Mouse (Mus musculus) megakaryocyte, embryonic 14.5 days (primary cell): ENCODE results near the gene Gal3st2c. TPM values are rescaled to one million over a fixed set of nuclear protein-coding genes. Genes with fewer than 3 reads are reported as not detected.

ENCODE experiments used
- H3K27me3 ChIP-seq: replicated peaks from 2 replicates; pipeline ENCODE3; 2012; ENCODE audit warnings: inconsistent platforms
- H3K36me3 ChIP-seq: replicated peaks from 2 replicates; pipeline ENCODE3; 2012; ENCODE audit warnings: low read length, inconsistent platforms, mixed read lengths
- H3K4me1 ChIP-seq: 2 replicates; pipeline ENCODE4 v1.6.1; 2012; ENCODE audit warnings: inconsistent platforms
- H3K4me3 ChIP-seq: replicated peaks from 2 replicates; pipeline ENCODE3; 2012; ENCODE audit warnings: moderate library complexity, mild to moderate bottlenecking, inconsistent platforms
- H3K9me3 ChIP-seq: 2 replicates; pipeline ENCODE4 v1.6.1; 2012; ENCODE audit warnings: inconsistent platforms
- FLI1 ChIP-seq: IDR thresholded peaks from 2 replicates; pipeline ENCODE4 v1.6.1; 2012; ENCODE audit warnings: low read length, inconsistent platforms, mixed read lengths
- GATA1 ChIP-seq: IDR thresholded peaks from 3 replicates; pipeline ENCODE4 v1.6.1; 2012; ENCODE audit warnings: mixed read lengths, low read length, inconsistent platforms, borderline replicate concordance
- polyA plus RNA-seq: library from polyadenylated mRNA; stranded (reverse); fragments of >175 nt; gene quantifications from 2 replicates; pipeline ENCODE4 v1.2.3, GENCODE M21; 2012; ENCODE audit warnings: low replicate concordance; ENCODE audit not compliant: insufficient read depth

Gene Gal3st2c
- polyA plus RNA-seq, 1 experiment: not detected

- Histone ChIP-seq H3K4me1 (no peaks in the 10 kb centered on the region), H3K4me3 (no peak overlapping the region), H3K27me3 (no peaks in the 10 kb centered on the region), H3K36me3 (no peaks in the 10 kb centered on the region), H3K9me3 (no peaks in the 10 kb centered on the region)
- no peak for TF ChIP-seq GATA1
- no peak for TF ChIP-seq FLI1
Observed at GRCm38 (mm10) chr1:94011643-94012042, 21.3 kb downstream of the Gal3st2c start.

GRCm38 (mm10) chr1:94020151-94020550 is 29.8 kb downstream of the Gal3st2c start, which contains the start of gene Neu4:
Gene Neu4, plus strand, starts transcription at chr1:94020451.
- no peak within 1 kb of the TSS for H3K4me3 ChIP-seq
- peaks cover 38% of the 10 kb centered on the region for H3K27me3 ChIP-seq
- H3K9me3 ChIP-seq: peaks cover 8% of the 10 kb centered on the region; the same call in 1 of the 2 replicates
- no peaks in the 10 kb centered on the region for H3K36me3 ChIP-seq
- H3K4me1 ChIP-seq: no peaks in the 10 kb centered on the region
- TF ChIP-seq GATA1 (no peak), FLI1 (no peak)

- no peak overlapping the region for H3K4me3 ChIP-seq
- H3K4me1 ChIP-seq: no peaks in the 10 kb centered on the region
- no peaks in the 10 kb centered on the region for H3K36me3 ChIP-seq
- peaks cover 4% of the 10 kb centered on the region; the same call in 1 of the 2 replicates for H3K9me3 ChIP-seq
- TF ChIP-seq GATA1: no peak
- TF ChIP-seq FLI1: no peak
- H3K27me3 ChIP-seq: peaks cover 62% of the 10 kb centered on the region
Observed at GRCm38 (mm10) chr1:94027506-94028108, 37.3 kb downstream of the Gal3st2c start.

GRCm38 (mm10) chr1:94028741-94029140 is 38.4 kb downstream of the Gal3st2c start:
- Histone ChIP-seq H3K4me3 (no peak overlapping the region), H3K36me3 (no peaks in the 10 kb centered on the region), H3K9me3 (peaks cover 4% of the 10 kb centered on the region; the same call in 1 of the 2 replicates), H3K27me3 (peaks cover 65% of the 10 kb centered on the region), H3K4me1 (peaks cover 9% of the 10 kb centered on the region)
- TF ChIP-seq FLI1 (no peak), GATA1 (no peak)

- no peaks in the 10 kb centered on the region for H3K36me3 ChIP-seq
- H3K27me3 ChIP-seq: peaks cover 58% of the 10 kb centered on the region
- H3K4me3 ChIP-seq: no peak overlapping the region
- no peaks in the 10 kb centered on the region for H3K9me3 ChIP-seq
- H3K4me1 ChIP-seq: peaks cover 31% of the 10 kb centered on the region
- TF ChIP-seq GATA1 (no peak), FLI1 (no peak)
Observed at GRCm38 (mm10) chr1:94033075-94033602, 42.8 kb downstream of the Gal3st2c start.

GRCm38 (mm10) chr1:94034984-94035743 is 44.9 kb downstream of the Gal3st2c start:
- H3K27me3 ChIP-seq: peaks cover 72% of the 10 kb centered on the region
- peak overlapping the region; percentile 87 for H3K4me3 ChIP-seq
- peaks cover 31% of the 10 kb centered on the region for H3K4me1 ChIP-seq
- no peaks in the 10 kb centered on the region for H3K9me3 ChIP-seq
- H3K36me3 ChIP-seq: no peaks in the 10 kb centered on the region
- TF ChIP-seq GATA1: no peak; the same call in 2 of the 3 replicates
- 0 out of 2 replicates have a peak, but pooled peaks have one; percentile 23 for TF ChIP-seq FLI1

- H3K9me3 ChIP-seq: no peaks in the 10 kb centered on the region
- peaks cover 83% of the 10 kb centered on the region for H3K27me3 ChIP-seq
- H3K4me3 ChIP-seq: no peak overlapping the region
- H3K4me1 ChIP-seq: peaks cover 9% of the 10 kb centered on the region
- no peaks in the 10 kb centered on the region for H3K36me3 ChIP-seq
- TF ChIP-seq FLI1: no peak
- TF ChIP-seq GATA1: no peak
Observed at GRCm38 (mm10) chr1:94040391-94040790, 50.1 kb downstream of the Gal3st2c start.

- Histone ChIP-seq H3K27me3 (peaks cover 58% of the 10 kb centered on the region), H3K4me3 (no peak overlapping the region), H3K36me3 (no peaks in the 10 kb centered on the region), H3K4me1 (no peaks in the 10 kb centered on the region; the same call in 1 of the 2 replicates), H3K9me3 (no peaks in the 10 kb centered on the region)
- TF ChIP-seq GATA1 (no peak), FLI1 (no peak)
Observed at GRCm38 (mm10) chr1:94045559-94045958, 55.2 kb downstream of the Gal3st2c start.

GRCm38 (mm10) chr1:94046544-94046943 is 56.2 kb downstream of the Gal3st2c start:
- Histone ChIP-seq H3K4me3 (no peak overlapping the region), H3K9me3 (no peaks in the 10 kb centered on the region), H3K36me3 (no peaks in the 10 kb centered on the region), H3K4me1 (no peaks in the 10 kb centered on the region; the same call in 1 of the 2 replicates), H3K27me3 (peaks cover 54% of the 10 kb centered on the region)
- TF ChIP-seq FLI1 (no peak), GATA1 (no peak)

GRCm38 (mm10) chr1:94051104-94051503 is 60.8 kb downstream of the Gal3st2c start:
- Histone ChIP-seq H3K4me1 (no peaks in the 10 kb centered on the region; the same call in 1 of the 2 replicates), H3K9me3 (no peaks in the 10 kb centered on the region), H3K36me3 (no peaks in the 10 kb centered on the region), H3K4me3 (no peak overlapping the region), H3K27me3 (peaks cover 50% of the 10 kb centered on the region)
- TF ChIP-seq FLI1 (no peak), GATA1 (no peak)
